ENCODE assay signal across 25 mouse cellular contexts in genomic region chr2:181391541-181391940, GRCm38 (mm10).
"Had no signal": no experiment of that assay in that cellular context is flagged by ENCODE, and none has a peak within 500 bp of the region (broad histone marks: within the 10 kb centered on the region; RNA-seq: fewer than 3 reads in every experiment).

No protein-coding gene starts in this region.

- H3K9me3 ChIP-seq: heart, embryonic 10.5 days; heart, embryonic 12.5 days; hindbrain, embryonic 10.5 days; hindbrain, embryonic 12.5 days; hindbrain, embryonic 15.5 days; intestine, embryonic 15.5 days; kidney, embryonic 15.5 days; limb, embryonic 13.5 days; limb, embryonic 15.5 days; liver, embryonic 12.5 days had no signal

- H3K4me3 ChIP-seq: heart, embryonic 10.5 days; heart, embryonic 12.5 days; hindbrain, embryonic 10.5 days; hindbrain, embryonic 12.5 days; hindbrain, embryonic 15.5 days; intestine, embryonic 15.5 days; kidney, embryonic 15.5 days; limb, embryonic 13.5 days; limb, embryonic 15.5 days; liver, embryonic 12.5 days had no signal

- H3K27me3 ChIP-seq: heart, embryonic 12.5 days; hindbrain, embryonic 12.5 days; hindbrain, embryonic 15.5 days; intestine, embryonic 15.5 days; kidney, embryonic 15.5 days; limb, embryonic 13.5 days; limb, embryonic 15.5 days; liver, embryonic 12.5 days had no signal

- ATAC-seq: inflammation-experienced regulatory T-cells, adult 6 months had no signal

- H3K4me2 ChIP-seq: heart, embryonic 12.5 days; hindbrain, embryonic 12.5 days; hindbrain, embryonic 15.5 days; intestine, embryonic 15.5 days; kidney, embryonic 15.5 days; limb, embryonic 13.5 days; limb, embryonic 15.5 days; liver, embryonic 12.5 days had no signal

- DNase-seq: gastrocnemius, postnatal 25 days; heart, adult 18-20 months; heart, postnatal 10 days; heart, postnatal 4 days; kidney, adult 11 months; kidney, adult 2 months; kidney, adult 9 months; kidney, postnatal 14 days; kidney, postnatal 36 days; layer of hippocampus, adult 9-11 months; layer of hippocampus, postnatal 36 days; left cerebral cortex, postnatal 4 days had no signal

- H3K36me3 ChIP-seq: intestine, embryonic 15.5 days had no signal

- H3K9ac ChIP-seq: heart, embryonic 12.5 days; hindbrain, embryonic 12.5 days; hindbrain, embryonic 15.5 days; intestine, embryonic 15.5 days; kidney, embryonic 15.5 days; limb, embryonic 13.5 days; limb, embryonic 15.5 days; liver, embryonic 12.5 days; liver, embryonic 14.5 days had no signal

- H3K4me1 ChIP-seq: heart, embryonic 10.5 days; heart, embryonic 12.5 days; hindbrain, embryonic 12.5 days; hindbrain, embryonic 15.5 days; intestine, embryonic 15.5 days; kidney, embryonic 15.5 days; limb, embryonic 13.5 days; liver, embryonic 12.5 days had no signal

- H3K27ac ChIP-seq: heart, embryonic 10.5 days; hindbrain, embryonic 10.5 days; hindbrain, embryonic 12.5 days; hindbrain, embryonic 15.5 days; intestine, embryonic 15.5 days; kidney, embryonic 15.5 days; kidney, postnatal 0 days; limb, embryonic 13.5 days; limb, embryonic 15.5 days; liver, embryonic 12.5 days; liver, embryonic 14.5 days had no signal
